Mouse (Mus musculus): ENCODE results near the gene Sh3bp4. TPM values are rescaled to one million over a fixed set of nuclear protein-coding genes. Genes with fewer than 3 reads are reported as not detected.

Sh3bp4 gene
- polyA plus RNA-seq, 1 experiment from 2014 or later: 23.8 TPM

- 81% methylated on average over 13 of the region's 13 CpGs for WGBS
Measured at GRCm38 (mm10) chr1:89104066-89104765, 34.0 kb downstream of the Sh3bp4 start.

GRCm38 (mm10) chr1:89105891-89106830 is 35.9 kb downstream of the Sh3bp4 start:
- no peaks in the 10 kb centered on the region for H3K27me3 ChIP-seq (ENCODE audit: low read depth, poor library complexity, severe bottlenecking)
- WGBS: 92% methylated on average over 18 of the region's 18 CpGs
- H3K4me3 ChIP-seq: no peak overlapping the region
- peaks cover 79% of the 10 kb centered on the region for H3K4me1 ChIP-seq
- DNase-seq (ENCODE audit: low spot score): no peak
- peaks cover 3% of the 10 kb centered on the region; the same call in 1 of the 2 replicates for H3K36me3 ChIP-seq
- peak overlapping the region; percentile 78; the same call in 1 of the 2 replicates for H3K27ac ChIP-seq (replicated peaks)
- no peaks in the 10 kb centered on the region for H3K9me3 ChIP-seq (replicated peaks)

More at GRCm38 (mm10) chr1:89104066-89104765, 34.0 kb downstream of the Sh3bp4 start:
- Histone ChIP-seq H3K36me3 (no peaks in the 10 kb centered on the region; the same call in 1 of the 2 replicates), H3K27ac (replicated peaks) (peak overlapping the region; percentile 79; the same call in 1 of the 2 replicates), H3K27me3 (ENCODE audit: low read depth, poor library complexity, severe bottlenecking) (no peaks in the 10 kb centered on the region), H3K9me3 (replicated peaks) (no peaks in the 10 kb centered on the region), H3K4me1 (peaks cover 69% of the 10 kb centered on the region), H3K4me3 (no peak overlapping the region)
- no peak for DNase-seq (ENCODE audit: low spot score)

- Histone ChIP-seq H3K27ac (replicated peaks) (peak overlapping the region; percentile 78), H3K4me1 (peaks cover 75% of the 10 kb centered on the region)
Measured at GRCm38 (mm10) chr1:89107466-89107865, 37.3 kb downstream of the Sh3bp4 start.

GRCm38 (mm10) chr1:89108340-89108896 is 38.2 kb downstream of the Sh3bp4 start:
- Histone ChIP-seq H3K36me3 (peaks cover 17% of the 10 kb centered on the region), H3K27ac (replicated peaks) (peak overlapping the region; percentile 78), H3K4me1 (peaks cover 66% of the 10 kb centered on the region), H3K9me3 (replicated peaks) (no peaks in the 10 kb centered on the region), H3K27me3 (ENCODE audit: low read depth, poor library complexity, severe bottlenecking) (no peaks in the 10 kb centered on the region), H3K4me3 (no peak overlapping the region)
- WGBS: 24% methylated on average over 6 of the region's 6 CpGs
- DNase-seq (ENCODE audit: low spot score): peak; percentile 62

More at GRCm38 (mm10) chr1:89107466-89107865, 37.3 kb downstream of the Sh3bp4 start:
- Histone ChIP-seq H3K9me3 (replicated peaks) (no peaks in the 10 kb centered on the region), H3K4me3 (no peak overlapping the region), H3K36me3 (peaks cover 10% of the 10 kb centered on the region), H3K27me3 (ENCODE audit: low read depth, poor library complexity, severe bottlenecking) (no peaks in the 10 kb centered on the region)
- 58% methylated on average over 6 of the region's 6 CpGs for WGBS
- DNase-seq (ENCODE audit: low spot score): no peak

GRCm38 (mm10) chr1:89109767-89110166 is 39.6 kb downstream of the Sh3bp4 start:
- Histone ChIP-seq H3K9me3 (replicated peaks) (no peaks in the 10 kb centered on the region), H3K36me3 (peaks cover 21% of the 10 kb centered on the region), H3K27ac (replicated peaks) (peak overlapping the region; percentile 78), H3K4me3 (no peak overlapping the region), H3K4me1 (peaks cover 52% of the 10 kb centered on the region), H3K27me3 (ENCODE audit: low read depth, poor library complexity, severe bottlenecking) (no peaks in the 10 kb centered on the region)
- 69% methylated on average over 7 of the region's 7 CpGs for WGBS
- DNase-seq (ENCODE audit: low spot score): no peak

- Histone ChIP-seq H3K36me3 (peaks cover 21% of the 10 kb centered on the region), H3K27ac (replicated peaks) (no peak overlapping the region), H3K4me3 (no peak overlapping the region), H3K27me3 (ENCODE audit: low read depth, poor library complexity, severe bottlenecking) (no peaks in the 10 kb centered on the region), H3K4me1 (peaks cover 41% of the 10 kb centered on the region), H3K9me3 (replicated peaks) (no peaks in the 10 kb centered on the region)
- DNase-seq (ENCODE audit: low spot score): no peak
- WGBS: 87% methylated on average over 6 of the region's 6 CpGs
Measured at GRCm38 (mm10) chr1:89110767-89111534, 40.7 kb downstream of the Sh3bp4 start.

GRCm38 (mm10) chr1:89112544-89112943 is 42.3 kb downstream of the Sh3bp4 start:
- H3K4me1 ChIP-seq: peaks cover 42% of the 10 kb centered on the region
- H3K27me3 ChIP-seq (ENCODE audit: low read depth, poor library complexity, severe bottlenecking): no peaks in the 10 kb centered on the region
- H3K9me3 ChIP-seq (replicated peaks): no peaks in the 10 kb centered on the region
- DNase-seq (ENCODE audit: low spot score): no peak
- WGBS: 86% methylated on average over 1 of the region's 1 CpGs
- no peak overlapping the region for H3K27ac ChIP-seq (replicated peaks)
- H3K36me3 ChIP-seq: peaks cover 21% of the 10 kb centered on the region
- H3K4me3 ChIP-seq: no peak overlapping the region

- H3K4me1 ChIP-seq: peaks cover 36% of the 10 kb centered on the region
- peaks cover 21% of the 10 kb centered on the region for H3K36me3 ChIP-seq
- no peak for DNase-seq (ENCODE audit: low spot score)
- no peak overlapping the region for H3K27ac ChIP-seq (replicated peaks)
- H3K27me3 ChIP-seq (ENCODE audit: low read depth, poor library complexity, severe bottlenecking): no peaks in the 10 kb centered on the region
- no peak overlapping the region for H3K4me3 ChIP-seq
- WGBS: 93% methylated on average over 3 of the region's 3 CpGs
- no peaks in the 10 kb centered on the region for H3K9me3 ChIP-seq (replicated peaks)
Measured at GRCm38 (mm10) chr1:89113731-89114130, 43.5 kb downstream of the Sh3bp4 start.

GRCm38 (mm10) chr1:89117062-89117461 is 46.8 kb downstream of the Sh3bp4 start:
- no peaks in the 10 kb centered on the region for H3K27me3 ChIP-seq (ENCODE audit: low read depth, poor library complexity, severe bottlenecking)
- 80% methylated on average over 5 of the region's 5 CpGs for WGBS
- H3K4me1 ChIP-seq: peaks cover 27% of the 10 kb centered on the region
- no peaks in the 10 kb centered on the region for H3K9me3 ChIP-seq (replicated peaks)
- H3K27ac ChIP-seq (replicated peaks): peak overlapping the region; percentile 65
- no peak for DNase-seq (ENCODE audit: low spot score)
- H3K4me3 ChIP-seq: no peak overlapping the region
- peaks cover 13% of the 10 kb centered on the region for H3K36me3 ChIP-seq

GRCm38 (mm10) chr1:89118076-89118475 is 47.9 kb downstream of the Sh3bp4 start:
- peaks cover 32% of the 10 kb centered on the region for H3K4me1 ChIP-seq
- 86% methylated on average over 3 of the region's 3 CpGs for WGBS
- peaks cover 4% of the 10 kb centered on the region for H3K36me3 ChIP-seq
- H3K27me3 ChIP-seq (ENCODE audit: low read depth, poor library complexity, severe bottlenecking): no peaks in the 10 kb centered on the region
- H3K9me3 ChIP-seq (replicated peaks): no peaks in the 10 kb centered on the region
- peak overlapping the region; percentile 43 for H3K27ac ChIP-seq (replicated peaks)
- DNase-seq (ENCODE audit: low spot score): no peak
- no peak overlapping the region for H3K4me3 ChIP-seq

- peaks cover 32% of the 10 kb centered on the region for H3K4me1 ChIP-seq
- 90% methylated on average over 5 of the region's 5 CpGs for WGBS
- H3K9me3 ChIP-seq (replicated peaks): no peaks in the 10 kb centered on the region
- DNase-seq (ENCODE audit: low spot score): no peak
- H3K4me3 ChIP-seq: no peak overlapping the region
- H3K27ac ChIP-seq (replicated peaks): no peak overlapping the region
- peaks cover under 1% of the 10 kb centered on the region; the same call in 1 of the 2 replicates for H3K36me3 ChIP-seq
- no peaks in the 10 kb centered on the region for H3K27me3 ChIP-seq (ENCODE audit: low read depth, poor library complexity, severe bottlenecking)
Measured at GRCm38 (mm10) chr1:89118836-89119235, 48.6 kb downstream of the Sh3bp4 start.

- Histone ChIP-seq H3K27ac (replicated peaks) (no peak overlapping the region), H3K4me1 (peaks cover 32% of the 10 kb centered on the region)
Measured at GRCm38 (mm10) chr1:89120290-89120689, 50.1 kb downstream of the Sh3bp4 start.

More at GRCm38 (mm10) chr1:89120290-89120689, 50.1 kb downstream of the Sh3bp4 start:
- H3K9me3 ChIP-seq (replicated peaks): no peaks in the 10 kb centered on the region
- no peaks in the 10 kb centered on the region for H3K27me3 ChIP-seq (ENCODE audit: low read depth, poor library complexity, severe bottlenecking)
- 86% methylated on average over 4 of the region's 4 CpGs for WGBS
- H3K36me3 ChIP-seq: no peaks in the 10 kb centered on the region
- DNase-seq (ENCODE audit: low spot score): no peak
- no peak overlapping the region for H3K4me3 ChIP-seq

Measured in midbrain, embryonic 10.5 days (tissue).